Mouse (Mus musculus): ENCODE measurements around the gene Akr1d1.

DNA sequence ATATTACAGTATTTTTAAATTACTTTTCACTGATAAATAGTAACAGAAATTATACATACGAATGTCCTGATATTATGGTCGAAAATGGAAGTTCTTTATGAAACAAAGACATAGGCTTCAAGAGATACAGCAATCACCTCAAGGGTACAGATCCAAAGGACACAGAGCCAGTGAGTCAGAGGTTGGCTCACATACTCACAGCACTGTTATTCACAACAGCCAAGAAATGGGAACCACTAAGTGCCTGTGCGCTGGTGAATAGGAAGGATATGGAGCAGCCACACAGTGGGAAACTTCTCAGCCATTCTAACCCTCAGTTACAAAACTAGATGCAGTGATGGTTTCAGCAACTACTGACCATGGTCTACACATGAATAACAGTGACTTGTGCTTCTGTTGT, 37.7 kb upstream of the Akr1d1 start:
- TF ChIP-seq CTCF (IDR thresholded peaks at IDR 0.05; ENCODE audit: low read depth, low read length), result no peak
- TF ChIP-seq POLR2A (IDR thresholded peaks at IDR 0.05; ENCODE audit: extremely low read depth, insufficient read depth, low read length), result no peak

Data from liver, adult 2 months (tissue).